Mouse (Mus musculus) heart, postnatal 25 days (tissue): Measurements from ENCODE around the gene Ywhab. TPM values are rescaled to one million over a fixed set of nuclear protein-coding genes. Genes with fewer than 3 reads are reported as not detected.

Source experiments
- total RNA-seq, 2 experiments: library from RNA; stranded (reverse); gene quantifications; 2 replicates each; pipeline ENCODE4 v1.2.3; 2021

Ywhab gene
- total RNA-seq, 2 experiments from 2014 or later = 74.3 to 82.2 TPM

Other genes starting within 250 kb of the Ywhab start
- gene Ada, start 244.7 kb upstream of the Ywhab start, total RNA-seq = under 1 TPM; 0.39 to 0.68 TPM
- gene Ccn5, start 174.1 kb upstream of the Ywhab start, total RNA-seq = 1 to 10 TPM in 1 of 2 experiments, under 1 TPM in 1; 0.98 to 1.3 TPM
- gene Kcnk15, start 141.3 kb upstream of the Ywhab start, total RNA-seq = not detected
- under 1 TPM; 0.31 to 0.39 TPM for gene Rims4, start 76.3 kb upstream of the Ywhab start, total RNA-seq
- 1 to 10 TPM in 1 of 2 experiments, under 1 TPM in 1; 0.96 to 1.3 TPM for gene Pabpc1l, start 30.5 kb downstream of the Ywhab start, total RNA-seq
- 10 to 100 TPM; 14.8 to 18.5 TPM for gene Stk4, start 75.4 kb downstream of the Ywhab start, total RNA-seq
- gene Tomm34, start 76.2 kb downstream of the Ywhab start, total RNA-seq = 10 to 100 TPM; 17.8 to 18.7 TPM
- gene Kcns1, start 176.2 kb downstream of the Ywhab start, total RNA-seq = not detected
- not detected for gene Wfdc5, start 187.8 kb downstream of the Ywhab start, total RNA-seq
- gene Wfdc12, start 195.6 kb downstream of the Ywhab start, total RNA-seq = not detected
- not detected for gene Wfdc15a, start 205.2 kb downstream of the Ywhab start, total RNA-seq
- gene Wfdc15b, start 226.7 kb downstream of the Ywhab start, total RNA-seq = not detected
- not detected for gene Svs2, start 243.5 kb downstream of the Ywhab start, total RNA-seq